Mouse (Mus musculus) brown adipose tissue, adult 24 weeks (tissue): Measurements from ENCODE around the gene Slc35b2. TPM values are rescaled to one million over a fixed set of nuclear protein-coding genes. Genes with fewer than 3 reads are reported as not detected.

Experiments used
- H3K27ac ChIP-seq: fragments of 200-500 bp; replicated peaks from 2 replicates; pipeline ENCODE4 v1.5.1; 2012; ENCODE audit warnings: low read depth, mild to moderate bottlenecking, low read length
- H3K4me1 ChIP-seq: fragments of 200-500 bp; 2 replicates; pipeline ENCODE4 v1.6.1; 2012; ENCODE audit warnings: low read length, mixed read lengths; ENCODE audit not compliant: control insufficient read depth, insufficient read depth, insufficient read length
- H3K4me3 ChIP-seq: fragments of 200-500 bp; 2 replicates; pipeline ENCODE4 v1.5.1; 2012; ENCODE audit warnings: low read depth, mild to moderate bottlenecking, low read length, moderate library complexity; ENCODE audit not compliant: insufficient read depth
- polyA plus RNA-seq: library from polyadenylated mRNA; stranded (reverse); fragments of >200 nt; gene quantifications from 2 replicates; pipeline ENCODE4 v1.2.4, GENCODE M21; 2012; ENCODE audit not compliant: missing spikeins, insufficient read depth, insufficient read length

The Slc35b2 gene
- polyA plus RNA-seq, 1 experiment = 36.4 TPM

GRCm38 (mm10) chr17:45551816-45552451, 11.7 kb upstream of the Slc35b2 start:
- H3K27ac ChIP-seq = no peak overlapping the region
- no peaks in the 10 kb centered on the region for H3K4me1 ChIP-seq
- no peak overlapping the region for H3K4me3 ChIP-seq

GRCm38 (mm10) chr17:45553065-45553464, 10.6 kb upstream of the Slc35b2 start:
- Histone ChIP-seq H3K4me3 (no peak overlapping the region), H3K4me1 (no peaks in the 10 kb centered on the region; the same call in 1 of the 2 replicates), H3K27ac (no peak overlapping the region)

GRCm38 (mm10) chr17:45554420-45554819, 9.3 kb upstream of the Slc35b2 start:
- no peak overlapping the region for H3K27ac ChIP-seq
- H3K4me3 ChIP-seq = no peak overlapping the region
- H3K4me1 ChIP-seq = no peaks in the 10 kb centered on the region; the same call in 1 of the 2 replicates

- Histone ChIP-seq H3K4me3 (peak within 1 kb of the TSS; percentile 90), H3K4me1 (no peaks in the 10 kb centered on the region; the same call in 1 of the 2 replicates), H3K27ac (peak within 1 kb of the TSS; percentile 31; the same call in 1 of the 2 replicates)
Observed at GRCm38 (mm10) chr17:45555452-45556106, 8.1 kb upstream of the Slc35b2 start, which contains the start of gene Nfkbie. Nfkbie (plus strand) TSS chr17:45555703.

- H3K4me3 ChIP-seq = peak overlapping the region; percentile 90
- no peaks in the 10 kb centered on the region; the same call in 1 of the 2 replicates for H3K4me1 ChIP-seq
- 0 out of 2 replicates have a peak overlapping the region, but pooled peaks have one; percentile 31 for H3K27ac ChIP-seq
Observed at GRCm38 (mm10) chr17:45556107-45556489, 7.6 kb upstream of the Slc35b2 start.

- Histone ChIP-seq H3K27ac (peak overlapping the region; percentile 10; the same call in 1 of the 2 replicates), H3K4me1 (no peaks in the 10 kb centered on the region; the same call in 1 of the 2 replicates), H3K4me3 (peak overlapping the region; percentile 90)
Observed at GRCm38 (mm10) chr17:45556514-45557245, 7.0 kb upstream of the Slc35b2 start.

GRCm38 (mm10) chr17:45557246-45557824, 6.3 kb upstream of the Slc35b2 start:
- Histone ChIP-seq H3K27ac (peak overlapping the region; percentile 10; the same call in 1 of the 2 replicates), H3K4me1 (no peaks in the 10 kb centered on the region; the same call in 1 of the 2 replicates), H3K4me3 (peak overlapping the region; percentile 90)

GRCm38 (mm10) chr17:45557998-45558862, 5.4 kb upstream of the Slc35b2 start:
- peak overlapping the region; percentile 90 for H3K4me3 ChIP-seq
- H3K4me1 ChIP-seq = no peaks in the 10 kb centered on the region; the same call in 1 of the 2 replicates
- no peak overlapping the region for H3K27ac ChIP-seq

- no peaks in the 10 kb centered on the region; the same call in 1 of the 2 replicates for H3K4me1 ChIP-seq
- H3K4me3 ChIP-seq = no peak overlapping the region
Observed at GRCm38 (mm10) chr17:45559732-45560525, 3.7 kb upstream of the Slc35b2 start.

GRCm38 (mm10) chr17:45563216-45563615, 458 bp upstream of the Slc35b2 start:
- Histone ChIP-seq H3K4me3 (no peak overlapping the region), H3K27ac (no peak overlapping the region)

More at GRCm38 (mm10) chr17:45559732-45560525, 3.7 kb upstream of the Slc35b2 start:
- H3K27ac ChIP-seq = no peak overlapping the region

GRCm38 (mm10) chr17:45564531-45565084, 934 bp downstream of the Slc35b2 start:
- Histone ChIP-seq H3K27ac (no peak overlapping the region), H3K4me3 (peak overlapping the region; percentile 76), H3K4me1 (no peaks in the 10 kb centered on the region)

More at GRCm38 (mm10) chr17:45563216-45563615, 458 bp upstream of the Slc35b2 start:
- H3K4me1 ChIP-seq = no peaks in the 10 kb centered on the region; the same call in 1 of the 2 replicates

GRCm38 (mm10) chr17:45565103-45565502, 1.4 kb downstream of the Slc35b2 start:
- Histone ChIP-seq H3K4me1 (no peaks in the 10 kb centered on the region), H3K4me3 (peak overlapping the region; percentile 76), H3K27ac (no peak overlapping the region)

GRCm38 (mm10) chr17:45566031-45566359, 2.3 kb downstream of the Slc35b2 start:
- Histone ChIP-seq H3K27ac (no peak overlapping the region), H3K4me1 (no peaks in the 10 kb centered on the region), H3K4me3 (no peak overlapping the region)
